Mouse (Mus musculus) thymus, postnatal 36 days (tissue): ENCODE measurements around the gene Rexo1.

Experiments
- DNase-seq, 2 experiments: peaks; one replicate each; pipeline ENCODE4 v3.0.0; 2022; ENCODE audit warnings: mixed read lengths in 2 of 2

The Rexo1 gene

DNA sequence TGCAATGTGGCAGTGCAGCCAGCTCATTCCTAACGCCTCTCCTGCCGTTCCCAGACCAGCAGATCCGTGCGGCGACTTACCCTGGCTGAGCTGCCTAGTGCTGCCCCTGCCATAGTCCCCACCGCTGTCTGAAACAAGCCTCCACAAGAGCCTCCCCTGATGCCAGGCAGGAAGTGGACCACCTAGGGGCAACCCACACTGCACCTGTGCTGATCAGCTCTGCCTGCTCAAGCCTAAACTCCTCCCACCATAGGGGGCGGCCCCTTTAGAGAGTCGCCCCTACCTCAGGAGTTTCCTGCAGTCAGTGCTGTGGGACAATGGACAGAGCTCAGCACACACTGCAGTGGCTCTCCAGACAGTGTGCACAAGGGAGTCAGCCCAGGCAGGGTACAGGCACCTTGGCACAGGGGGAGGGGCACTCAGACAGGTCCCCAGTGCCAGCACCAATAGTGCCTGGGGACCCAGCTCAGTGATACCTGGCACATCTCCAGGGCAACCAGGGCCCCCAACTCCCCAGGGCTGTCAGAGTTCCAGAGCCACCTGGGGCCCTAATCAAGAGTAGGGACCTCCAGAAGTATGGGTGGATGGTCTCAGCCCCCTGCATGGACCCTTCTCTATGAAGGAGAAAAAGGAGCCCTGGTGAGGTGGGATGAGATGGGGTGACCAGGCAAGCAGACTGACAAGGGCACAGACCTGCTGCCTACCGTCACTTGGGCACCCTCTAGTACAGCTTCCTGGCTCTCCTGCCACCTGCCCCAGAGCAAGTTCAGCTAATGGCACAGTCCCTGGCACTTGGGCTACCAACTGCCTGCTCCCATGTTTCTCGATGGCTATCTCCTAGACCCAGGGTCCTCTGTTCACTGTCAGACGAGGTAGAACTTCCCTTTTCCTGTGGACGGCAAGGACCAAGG, 23.5 kb upstream of the Rexo1 start:
- DNase-seq: peak; percentile 47 to 73

- no peak for DNase-seq
These were observed 22.7 kb upstream of the Rexo1 start for GRCm38 (mm10) chr10:80584045-80584488.

DNA sequence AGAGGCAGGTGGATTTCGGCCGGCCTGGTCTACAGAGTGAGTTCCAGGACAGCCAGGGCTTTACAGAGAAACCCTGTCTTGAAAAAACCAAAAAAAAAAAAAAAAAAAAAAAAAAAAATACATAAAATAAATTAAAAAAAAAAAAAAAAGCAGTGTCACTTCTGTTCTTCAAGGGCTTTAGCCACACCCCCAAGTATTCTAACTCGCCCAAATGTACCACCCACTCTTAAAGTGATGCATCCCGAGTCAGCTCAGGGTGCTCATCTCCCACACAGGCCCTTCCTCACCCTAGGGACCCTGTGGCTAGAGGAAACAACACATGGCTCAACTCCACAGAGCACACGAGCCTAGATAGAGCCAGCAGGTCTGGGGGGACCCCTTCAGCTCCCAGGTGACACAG, 21.7 kb upstream of the Rexo1 start:
- no peak for DNase-seq

DNA sequence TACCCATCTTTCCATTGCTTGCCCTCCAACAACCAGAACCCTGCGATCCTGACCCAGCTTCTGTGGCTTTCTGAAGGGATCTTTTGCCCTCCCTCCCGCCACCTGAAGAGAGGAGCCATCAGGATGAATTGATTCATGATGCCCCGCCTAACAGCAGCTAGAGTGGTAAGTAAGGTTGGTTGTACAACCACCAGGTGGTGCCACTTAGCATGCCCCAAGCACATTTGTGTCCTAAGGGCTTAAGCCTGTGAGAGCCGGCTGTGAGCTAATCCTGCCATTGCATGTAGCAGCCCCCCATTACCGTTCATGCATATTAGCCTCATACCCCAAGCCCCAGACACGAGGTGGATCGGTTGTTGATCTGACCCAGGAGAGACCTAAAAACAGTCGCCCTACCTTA, 17.6 kb upstream of the Rexo1 start:
- peak; percentile 71 to 76 for DNase-seq

- peak; percentile 88 to 89 for DNase-seq
These were observed 16.9 kb upstream of the Rexo1 start for GRCm38 (mm10) chr10:80578131-80578750.

GRCm38 (mm10) chr10:80577195-80578130, 16.1 kb upstream of the Rexo1 start, which contains the start of gene Klf16:
Klf16 (minus strand) TSS chr10:80577321.
- DNase-seq: peak; percentile 99

DNA sequence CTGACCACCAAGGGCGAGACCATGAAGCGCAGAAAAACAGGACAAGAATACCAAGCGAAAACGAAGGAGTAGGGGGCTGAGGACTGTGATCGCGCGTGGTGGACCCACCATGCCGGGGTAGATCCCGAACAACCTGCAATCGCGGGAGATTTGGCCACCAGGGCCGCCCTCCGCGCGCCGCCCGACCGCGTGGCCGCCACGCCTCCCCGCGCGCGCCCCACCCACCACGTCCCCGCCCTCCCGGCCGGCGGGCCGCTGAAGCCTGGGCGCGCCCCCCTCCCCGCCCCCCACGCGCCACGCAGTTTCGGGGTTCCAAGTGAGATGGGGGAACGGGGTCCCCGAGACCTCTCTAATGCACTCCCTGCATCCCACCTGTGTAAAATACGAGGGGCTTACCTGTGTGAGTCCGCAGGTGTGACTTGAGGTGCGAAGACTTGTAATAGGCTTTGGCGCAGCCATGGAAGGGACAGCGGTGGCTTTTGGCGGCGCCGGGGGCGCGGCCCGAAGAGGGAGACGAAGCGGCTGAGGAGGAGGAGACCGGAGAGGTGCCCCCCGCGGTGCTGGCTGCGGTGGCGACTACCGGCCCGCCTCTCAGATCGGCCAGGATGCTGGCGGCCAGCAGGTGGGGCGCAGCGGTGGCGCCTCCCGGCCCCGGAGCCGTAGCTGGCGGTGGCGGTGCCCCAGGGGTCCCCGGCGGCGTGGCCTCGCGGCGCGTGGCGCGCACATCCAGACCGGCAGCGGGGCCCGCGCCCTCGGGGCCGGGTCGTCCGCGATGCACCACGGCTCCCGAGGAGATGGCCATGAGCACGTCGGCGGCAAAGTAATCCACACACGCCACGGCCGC, 15.2 kb upstream of the Rexo1 start:
- peak; percentile 55 to 75 for DNase-seq

DNA sequence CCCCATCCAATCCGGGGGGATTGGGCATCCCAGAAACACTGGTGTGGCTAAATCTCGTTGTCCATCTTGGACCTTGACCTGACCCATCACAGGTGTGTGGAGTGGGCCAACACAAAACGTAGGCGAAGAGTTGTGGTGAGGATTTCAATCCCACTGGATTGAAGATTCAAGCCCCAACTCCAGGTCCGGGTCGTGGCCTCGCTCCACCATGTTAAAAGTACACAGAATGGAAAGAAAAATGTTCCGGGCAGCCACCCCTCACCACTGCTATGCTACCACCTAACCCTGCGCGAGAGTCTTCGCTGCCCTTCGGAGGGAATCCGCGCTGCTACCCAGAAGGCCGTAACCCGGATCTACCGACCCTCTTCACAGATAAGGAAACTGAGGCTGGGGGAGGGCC, 14.6 kb upstream of the Rexo1 start:
- no peak for DNase-seq

- no peak for DNase-seq
These were observed 13.5 kb upstream of the Rexo1 start for GRCm38 (mm10) chr10:80574896-80575295.

DNA sequence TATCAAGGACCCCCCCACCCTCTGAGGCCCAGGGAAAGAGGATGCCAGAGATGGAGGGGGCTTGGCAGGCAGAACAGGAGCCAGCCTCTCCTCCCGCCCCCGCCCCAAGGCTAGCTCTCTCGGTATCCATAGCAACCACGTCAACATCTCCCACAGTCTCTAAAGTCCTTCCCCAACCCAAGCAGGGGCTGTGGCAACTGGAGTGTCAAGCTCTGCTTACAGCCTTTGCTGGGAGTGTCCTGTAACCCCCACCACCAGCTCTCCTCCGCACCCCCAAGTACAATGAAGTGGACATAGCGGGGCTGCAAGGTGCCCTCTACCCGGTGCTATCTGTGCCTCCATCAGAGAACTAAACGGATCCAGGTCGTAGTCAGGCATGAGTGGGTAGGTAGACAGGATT, 12.6 kb upstream of the Rexo1 start:
- no peak for DNase-seq

DNA sequence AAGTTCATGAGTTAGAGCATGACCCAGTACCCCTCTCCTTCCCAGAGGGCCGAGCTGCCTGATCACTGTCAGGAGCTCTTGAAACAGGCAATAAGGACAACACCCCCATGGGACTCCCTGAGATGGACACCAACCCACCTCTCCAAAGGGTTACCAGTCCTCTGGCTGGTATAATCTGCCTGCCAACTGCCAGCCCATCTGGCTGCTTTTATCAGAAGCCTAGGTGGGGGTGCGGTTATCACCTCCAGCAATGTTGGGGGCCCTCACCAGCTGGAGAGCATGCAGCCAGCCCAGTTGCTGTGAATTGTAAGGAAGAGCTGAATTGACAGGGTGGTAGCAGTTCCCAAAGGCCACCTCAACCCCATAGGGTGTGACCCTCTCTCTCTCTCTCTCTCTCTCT, 11.1 kb upstream of the Rexo1 start:
- no peak for DNase-seq

- no peak for DNase-seq
These were observed 9.8 kb upstream of the Rexo1 start for GRCm38 (mm10) chr10:80570871-80571836.

DNA sequence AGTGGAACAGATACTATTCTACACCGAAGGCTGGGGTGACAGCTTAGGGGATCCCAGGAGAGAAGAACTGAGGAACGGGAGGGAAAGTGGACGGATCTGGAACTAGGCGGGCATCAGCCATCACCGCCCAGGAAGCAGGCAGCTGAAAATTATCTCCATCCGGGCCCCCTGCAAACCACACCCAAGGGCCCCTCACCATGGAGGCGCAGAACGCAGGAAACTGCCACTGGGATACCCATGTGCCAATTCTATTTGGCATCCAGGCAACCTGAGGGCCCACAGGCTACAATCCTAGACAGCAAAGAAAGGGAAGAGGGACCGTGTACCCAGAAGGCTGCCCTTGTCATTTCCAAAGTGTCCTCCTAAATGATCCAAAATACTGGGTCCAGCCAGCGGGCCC, 9.1 kb upstream of the Rexo1 start:
- no peak for DNase-seq

GRCm38 (mm10) chr10:80569664-80570066, 8.3 kb upstream of the Rexo1 start:
- peak in 1 of 2 experiments; percentile 65 for DNase-seq

GRCm38 (mm10) chr10:80568876-80569275, 7.5 kb upstream of the Rexo1 start:
- no peak for DNase-seq

DNA sequence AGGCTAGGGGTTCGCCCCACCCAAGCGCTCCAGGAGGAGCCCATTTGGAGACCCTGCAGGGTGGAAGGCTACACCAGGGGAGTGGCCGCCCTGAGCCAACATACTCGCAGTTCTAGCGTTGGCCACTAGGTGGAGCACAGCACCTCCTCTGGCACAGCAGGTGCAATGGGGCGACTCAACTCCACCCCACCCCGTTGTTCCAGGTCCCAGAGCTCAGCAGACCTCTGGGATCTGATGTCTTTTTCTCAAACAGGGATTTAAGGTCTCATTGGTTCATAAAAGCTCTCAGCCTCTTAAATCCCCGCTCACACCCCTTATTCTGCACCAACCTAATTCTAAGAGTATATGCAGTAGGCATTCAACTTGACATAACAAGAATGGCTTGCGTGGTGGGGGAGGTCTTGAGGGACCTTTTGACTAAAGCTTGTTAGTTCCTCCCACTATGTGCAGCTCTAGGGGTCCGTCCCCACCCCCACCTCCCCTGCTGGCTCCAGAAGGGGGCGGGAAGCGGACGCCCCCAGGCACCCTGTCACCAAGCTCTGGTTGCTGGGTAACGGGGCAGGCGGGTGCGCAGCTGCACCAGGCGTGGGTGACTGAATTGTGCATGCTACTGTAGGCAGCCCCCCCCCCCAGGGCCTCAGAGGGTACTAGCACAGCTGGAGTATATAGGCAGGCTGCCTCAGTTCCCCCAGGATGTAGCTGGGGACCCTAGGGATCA, 5.2 kb upstream of the Rexo1 start:
- peak; percentile 89 to 92 for DNase-seq

DNA sequence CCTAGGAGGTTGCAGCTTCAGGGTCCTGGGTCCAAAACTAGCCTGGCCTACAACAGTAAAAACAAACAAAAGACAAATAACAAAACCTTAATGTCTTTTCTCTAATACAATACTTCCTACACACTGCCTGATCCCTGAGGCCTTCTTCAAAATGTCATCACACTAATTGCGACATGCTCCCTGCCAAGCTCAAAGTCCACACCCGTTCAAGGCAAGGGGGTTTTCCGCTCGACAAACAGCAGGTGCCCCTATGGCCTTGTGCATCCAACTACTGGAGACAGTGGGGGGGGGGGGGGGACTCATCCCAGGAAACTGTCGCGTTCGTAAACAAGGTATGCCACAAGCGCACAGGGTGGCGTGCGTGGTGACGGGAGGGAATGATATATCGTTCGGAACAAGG, 739 bp downstream of the Rexo1 start:
- DNase-seq: no peak

DNA sequence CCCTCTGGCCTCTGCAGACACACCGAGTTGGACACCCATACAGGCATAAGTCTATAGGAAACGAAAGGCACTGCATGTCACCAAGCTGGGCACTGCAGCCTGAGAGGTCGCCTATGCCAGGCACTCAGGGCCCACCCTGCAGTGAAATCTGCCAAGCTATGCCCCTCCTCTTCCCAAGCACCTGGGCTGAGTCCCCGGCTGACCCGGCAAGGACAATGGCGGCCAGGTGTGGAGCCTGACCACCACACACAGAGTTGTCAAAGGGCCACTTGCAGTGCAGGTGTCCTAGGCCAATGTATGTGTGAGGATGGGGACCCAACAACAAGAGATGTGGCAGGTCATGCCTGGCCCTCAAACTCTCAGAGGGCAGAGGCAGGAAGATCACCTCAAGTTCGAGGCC, 1.9 kb downstream of the Rexo1 start:
- DNase-seq: no peak

DNA sequence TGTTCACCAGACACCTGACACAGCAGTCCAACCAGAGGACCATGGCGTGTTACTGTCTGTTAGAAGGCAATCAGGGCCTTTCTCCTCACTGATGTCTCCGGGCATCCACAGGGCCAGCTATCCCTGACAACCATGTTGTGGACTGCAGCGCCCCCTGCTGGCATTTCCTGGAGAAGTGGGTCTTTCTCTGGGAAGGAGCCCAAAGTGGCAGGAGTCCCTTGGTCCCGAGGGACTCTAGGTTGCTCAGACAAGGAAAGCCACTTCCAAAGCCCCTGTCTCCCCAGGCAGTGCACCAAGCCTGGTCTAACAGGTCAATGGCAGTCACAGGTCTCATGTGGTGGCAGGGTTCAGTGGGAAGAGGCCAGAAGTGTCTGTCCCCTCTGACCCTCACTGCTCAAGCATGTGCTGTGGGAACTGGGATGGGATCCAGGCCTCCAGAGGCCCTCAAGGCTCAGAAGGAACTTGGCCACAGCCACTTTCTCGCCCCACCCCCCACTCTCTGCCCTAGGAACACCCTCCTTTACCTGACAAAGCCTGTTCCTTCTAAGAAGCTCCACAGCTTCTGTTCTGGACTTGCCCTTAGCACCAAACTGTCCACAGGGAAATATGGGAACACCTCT, 3.9 kb downstream of the Rexo1 start:
- peak; percentile 64 to 67 for DNase-seq

DNA sequence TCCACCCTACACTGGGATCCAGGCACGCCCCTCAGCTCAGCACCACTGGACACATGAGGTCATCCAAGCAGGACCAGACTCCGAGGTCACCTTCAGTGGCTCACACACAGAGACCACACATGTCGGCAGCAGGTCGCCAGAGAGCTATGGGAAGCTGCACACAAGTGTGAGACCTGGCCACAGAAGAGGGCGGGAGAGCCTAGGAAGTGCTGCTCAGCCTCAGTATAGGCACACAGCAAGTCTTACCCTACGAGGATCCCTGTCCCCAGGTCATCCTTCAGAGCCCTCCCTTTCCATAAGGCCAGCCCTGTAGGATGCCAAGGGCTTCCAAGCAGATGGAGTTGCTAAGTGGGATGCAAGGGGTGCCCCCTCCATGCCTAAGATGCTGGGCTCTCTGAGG, 7.4 kb downstream of the Rexo1 start:
- no peak for DNase-seq
